Mouse (Mus musculus) midbrain, embryonic 11.5 days (tissue): ENCODE results near the gene Vmn2r70. TPM values are rescaled to one million over a fixed set of nuclear protein-coding genes. Genes with fewer than 3 reads are reported as not detected.

ENCODE experiments used
- ATAC-seq: fragments of 200-750 bp; cut with Nextera tagmentation; 2 replicates; pipeline ENCODE4 v1.8.0; 2017; ENCODE audit warnings: moderate TSS enrichment, moderate library complexity; ENCODE audit not compliant: low FRiP score
- DNase-seq: peaks from one replicate; pipeline ENCODE4 v3.0.0; 2015; ENCODE audit warnings: low spot score; ENCODE audit errors: missing footprints
- H3K27ac ChIP-seq: fragments of 300-500 bp; sonication (generic); 2 replicates; pipeline ENCODE4 v1.5.1; 2014; ENCODE audit warnings: low read depth, low read length
- H3K27me3 ChIP-seq: fragments of 300-500 bp; sonication (generic); 2 replicates; pipeline ENCODE4 v1.6.1; 2014; ENCODE audit warnings: mild to moderate bottlenecking, low read length, moderate library complexity, mixed read lengths; ENCODE audit not compliant: control insufficient read depth, insufficient read depth
- H3K36me3 ChIP-seq: fragments of 300-500 bp; sonication (generic); 2 replicates; pipeline ENCODE4 v1.6.1; 2014; ENCODE audit warnings: mild to moderate bottlenecking, low read length, moderate library complexity, mixed read lengths; ENCODE audit not compliant: control insufficient read depth, insufficient read depth
- H3K4me1 ChIP-seq: fragments of 300-500 bp; sonication (generic); 2 replicates; pipeline ENCODE4 v1.6.1; 2014; ENCODE audit warnings: low read length; ENCODE audit not compliant: control insufficient read depth, insufficient read depth
- H3K4me2 ChIP-seq: fragments of 300-500 bp; sonication (generic); 2 replicates; pipeline ENCODE4 v1.6.1; 2014; ENCODE audit warnings: mild to moderate bottlenecking, moderate library complexity
- H3K4me3 ChIP-seq: fragments of 300-500 bp; sonication (generic); 2 replicates; pipeline ENCODE4 v1.5.1; 2014; ENCODE audit warnings: low read depth, low read length
- H3K9ac ChIP-seq: fragments of 300-500 bp; sonication (generic); 2 replicates; pipeline ENCODE4 v1.6.1; 2014; ENCODE audit warnings: low read length
- H3K9me3 ChIP-seq: fragments of 300-500 bp; sonication (generic); 2 replicates; pipeline ENCODE4 v1.6.1; 2016; ENCODE audit warnings: low read length; ENCODE audit not compliant: control insufficient read depth
- WGBS: fragments of 180-500 bp; shearing (Covaris S2); extraction: QIAGEN DNeasy Blood & Tissue Kit; methylation state at CpG from one replicate; pipeline ENCODE4 v1.1.7; 2014; 5-methylcytosine and 5-hydroxymethylcytosine counted together
- polyA plus RNA-seq: library from polyadenylated mRNA; unstranded; fragments of >200 nt; fragmentation: Nextera tagmentation; extraction: Ambion mirVana; gene quantifications from 2 replicates; pipeline ENCODE4 v1.2.1, GENCODE M21; 2014

The Vmn2r70 gene
- not detected in 2 replicates for polyA plus RNA-seq

DNA sequence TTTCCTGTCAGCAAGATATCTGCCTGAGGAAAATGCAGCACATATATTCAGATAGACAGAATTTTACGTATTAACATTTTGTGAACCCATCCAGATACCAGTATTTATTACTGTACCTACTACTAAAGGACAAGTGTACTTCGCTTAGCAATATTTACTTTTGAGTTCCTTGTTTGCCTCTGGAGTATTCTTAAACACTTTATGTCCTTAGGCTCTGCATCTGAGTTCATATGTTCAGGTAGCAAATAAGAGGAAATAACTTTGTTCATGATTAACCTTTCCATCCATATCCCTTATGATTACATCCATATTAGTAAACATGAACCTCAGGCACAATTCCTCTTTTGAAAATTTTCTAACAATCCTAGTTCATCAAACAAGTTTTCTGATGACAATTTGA lies at the start of gene Vmn2r70:
Gene Vmn2r70, minus strand, starts transcription at position 101 of the 400 bp plus-strand sequence.
- no peak within 1 kb of the TSS for H3K4me3 ChIP-seq

DNA sequence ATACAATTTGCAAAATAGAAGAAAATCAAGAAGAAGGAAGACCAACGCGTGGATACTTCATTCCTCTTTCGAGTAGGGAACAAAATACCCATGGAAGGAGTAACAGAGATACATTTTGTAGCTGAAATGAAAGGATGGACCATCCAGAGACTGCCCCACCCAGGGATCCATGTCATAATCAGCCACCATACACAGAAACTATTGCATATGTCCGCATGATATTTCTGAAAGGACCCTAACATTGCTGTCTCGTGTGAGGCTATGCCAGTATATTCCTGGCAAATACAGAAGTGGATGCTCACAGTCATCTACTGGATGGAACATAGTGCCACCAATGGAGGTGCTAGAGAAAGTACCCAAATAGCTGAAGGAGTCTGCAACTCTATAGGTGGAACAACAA lies 6.2 kb downstream of the Vmn2r70 start, which contains the start of gene Vmn2r71:
Gene Vmn2r71, plus strand, starts transcription at position 301 of the 400 bp plus-strand sequence.
- no peak within 1 kb of the TSS for H3K4me3 ChIP-seq
- WGBS, result 80% methylated on average over 5 of the region's 5 CpGs
- H3K4me1 ChIP-seq, result no peaks in the 10 kb centered on the region

More for the DNA sequence above, at the start of gene Vmn2r70:
- Histone ChIP-seq H3K4me1 (no peaks in the 10 kb centered on the region), H3K9ac (no peak within 1 kb of the TSS), H3K4me2 (no peak within 1 kb of the TSS), H3K9me3 (no peaks in the 10 kb centered on the region), H3K27me3 (no peaks in the 10 kb centered on the region), H3K27ac (no peak within 1 kb of the TSS), H3K36me3 (no peaks in the 10 kb centered on the region)
- no peak for ATAC-seq
- WGBS, result 83% methylated on average over 2 of the region's 2 CpGs
- DNase-seq, result no peak

DNA sequence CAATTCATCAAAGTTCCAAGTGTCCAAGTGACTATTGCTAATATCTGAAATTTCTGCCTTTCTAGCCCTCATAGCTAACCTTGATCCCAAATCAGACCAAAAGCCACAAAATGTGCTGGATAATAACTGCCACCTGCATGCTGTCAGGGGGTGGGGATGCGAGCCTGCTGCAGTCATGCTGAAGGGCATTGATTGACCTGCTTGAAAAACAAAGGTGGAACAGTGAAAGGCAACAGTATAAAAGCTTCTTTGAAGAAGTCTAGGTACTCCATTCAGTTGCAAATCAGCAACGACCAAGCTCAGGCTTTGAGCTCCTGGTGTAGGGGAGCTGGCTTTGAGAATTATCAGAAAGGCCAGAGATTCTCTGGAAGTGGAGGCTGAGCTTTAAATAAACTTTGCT lies 25.9 kb downstream of the Vmn2r70 start:
- H3K27me3 ChIP-seq, result no peaks in the 10 kb centered on the region
- H3K4me1 ChIP-seq, result no peaks in the 10 kb centered on the region
- no peak overlapping the region for H3K4me2 ChIP-seq
- DNase-seq, result no peak
- ATAC-seq, result no peak
- no peak overlapping the region for H3K9ac ChIP-seq
- H3K4me3 ChIP-seq, result no peak overlapping the region
- no peak overlapping the region for H3K27ac ChIP-seq
- H3K9me3 ChIP-seq, result peaks cover 5% of the 10 kb centered on the region; the same call in 1 of the 2 replicates
- H3K36me3 ChIP-seq, result no peaks in the 10 kb centered on the region
- 54% methylated on average over 2 of the region's 2 CpGs for WGBS

More for the DNA sequence above, 6.2 kb downstream of the Vmn2r70 start, which contains the start of gene Vmn2r71:
- no peak for DNase-seq
- Histone ChIP-seq H3K27me3 (no peaks in the 10 kb centered on the region), H3K9ac (no peak within 1 kb of the TSS), H3K4me2 (no peak within 1 kb of the TSS), H3K9me3 (no peaks in the 10 kb centered on the region), H3K36me3 (no peaks in the 10 kb centered on the region), H3K27ac (no peak within 1 kb of the TSS)
- no peak for ATAC-seq

DNA sequence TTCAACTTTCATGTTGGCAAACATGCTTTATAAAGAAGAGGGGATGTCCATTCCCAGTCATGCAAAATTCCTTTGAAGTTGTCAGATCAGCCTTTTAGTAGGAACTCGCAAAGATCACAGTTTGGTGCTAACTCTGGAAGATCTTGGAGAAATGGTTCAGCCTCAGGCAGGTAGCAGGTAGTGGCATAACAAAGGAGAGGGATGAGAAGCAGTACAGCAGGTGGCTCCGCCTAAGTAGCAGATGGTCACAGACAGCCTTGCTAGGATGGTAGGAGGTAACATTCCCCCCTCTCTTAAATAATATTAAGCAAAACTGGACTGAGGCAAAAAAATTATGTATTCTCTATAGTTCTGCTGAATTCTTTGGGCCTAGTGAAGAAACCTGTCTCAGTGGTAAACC lies 26.9 kb downstream of the Vmn2r70 start:
- no peaks in the 10 kb centered on the region for H3K36me3 ChIP-seq
- H3K27me3 ChIP-seq, result no peaks in the 10 kb centered on the region
- no peaks in the 10 kb centered on the region for H3K4me1 ChIP-seq
- H3K9me3 ChIP-seq, result peaks cover 5% of the 10 kb centered on the region; the same call in 1 of the 2 replicates
- no peak for DNase-seq
- no peak overlapping the region for H3K4me3 ChIP-seq
- 90% methylated on average over 2 of the region's 2 CpGs for WGBS
- no peak overlapping the region for H3K9ac ChIP-seq
- H3K27ac ChIP-seq, result no peak overlapping the region
- ATAC-seq, result no peak
- no peak overlapping the region for H3K4me2 ChIP-seq

Other genes starting within 250 kb of the Vmn2r70 start
- not detected in 2 replicates for gene Vmn2r69, start 153.3 kb downstream of the Vmn2r70 start, polyA plus RNA-seq
- gene Vmn2r71, start 6.1 kb downstream of the Vmn2r70 start, polyA plus RNA-seq, result not detected in 2 replicates
- gene Vmn2r72, start 185.9 kb upstream of the Vmn2r70 start, polyA plus RNA-seq, result not detected in 2 replicates